Mouse (Mus musculus): ENCODE results near the gene Defb19. TPM values are rescaled to one million over a fixed set of nuclear protein-coding genes. Genes with fewer than 3 reads are reported as not detected.

Defb19 gene
- total RNA-seq (2021), result not detected
- long read RNA-seq, experiment 1, result 0 reads
- long read RNA-seq, experiment 2, result 0 reads

- intact Hi-C loops (cut with DNase I), result no loop called here
- DNase-seq, result no peak
Observed at GRCm38 (mm10) chr2:152580107-152580506, at the start of gene Defb19. TSS of gene Defb19 (minus strand) at chr2:152580312.

GRCm38 (mm10) chr2:152629904-152630303, 49.8 kb upstream of the Defb19 start:
- DNase-seq, result no peak
- intact Hi-C loops (cut with DNase I), result no loop called here

GRCm38 (mm10) chr2:152629239-152629638, 49.1 kb upstream of the Defb19 start:
- DNase-seq, result no peak
- intact Hi-C loops (cut with DNase I), result no loop called here

GRCm38 (mm10) chr2:152628066-152628465, 48.0 kb upstream of the Defb19 start:
- DNase-seq, result peak in 1 of 2 experiments; percentile 39
- intact Hi-C loops (cut with DNase I), result no loop called here

- peak; percentile 62 to 65 for DNase-seq
- intact Hi-C loops (cut with DNase I), result no loop called here
Observed at GRCm38 (mm10) chr2:152626774-152627591, 46.9 kb upstream of the Defb19 start, which contains the start of gene Rem1. TSS of gene Rem1 (plus strand) at chr2:152626951.

GRCm38 (mm10) chr2:152625256-152625655, 45.1 kb upstream of the Defb19 start:
- DNase-seq, result no peak
- intact Hi-C loops (cut with DNase I), result no loop called here

GRCm38 (mm10) chr2:152624566-152624965, 44.5 kb upstream of the Defb19 start:
- no peak for DNase-seq
- intact Hi-C loops (cut with DNase I), result no loop called here

GRCm38 (mm10) chr2:152622953-152623352, 42.8 kb upstream of the Defb19 start, which contains the start of gene Defb25:
TSS of gene Defb25 (minus strand) at chr2:152623053.
- intact Hi-C loops (cut with DNase I), result no loop called here
- no peak for DNase-seq

- DNase-seq, result no peak
- intact Hi-C loops (cut with DNase I), result no loop called here
Observed at GRCm38 (mm10) chr2:152622151-152622550, 42.0 kb upstream of the Defb19 start.

GRCm38 (mm10) chr2:152620367-152621134, 40.4 kb upstream of the Defb19 start:
- intact Hi-C loops (cut with DNase I), result no loop called here
- DNase-seq, result peak in 1 of 2 experiments; percentile 44

GRCm38 (mm10) chr2:152617374-152617773, 37.3 kb upstream of the Defb19 start:
- intact Hi-C loops (cut with DNase I), result loop anchor here (5.0 to 10.0 kb wide), 2 partner anchors 137 to 215 kb away; partner anchors contain the start of genes Bcl2l1 and Cox4i2
- DNase-seq, result no peak

- no peak for DNase-seq
- intact Hi-C loops (cut with DNase I), result loop anchor here (5.0 to 10.0 kb wide), 2 partner anchors 138 to 216 kb away; partner anchors contain the start of genes Bcl2l1 and Cox4i2
Observed at GRCm38 (mm10) chr2:152616470-152616869, 36.4 kb upstream of the Defb19 start.

- DNase-seq, result peak; percentile 42 to 72
- intact Hi-C loops (cut with DNase I), result loop anchor here (1.0 to 10.0 kb wide), 3 partner anchors 42 to 217 kb away; partner anchors contain the start of genes Bcl2l1 and Cox4i2
Observed at GRCm38 (mm10) chr2:152615563-152615962, 35.5 kb upstream of the Defb19 start.

GRCm38 (mm10) chr2:152612193-152612592, 32.1 kb upstream of the Defb19 start:
- intact Hi-C loops (cut with DNase I), result loop anchor here (10.0 kb wide), 1 partner anchor 143 kb away; the partner anchor contains the start of gene Cox4i2
- no peak for DNase-seq

GRCm38 (mm10) chr2:152608719-152609118, 28.6 kb upstream of the Defb19 start:
- intact Hi-C loops (cut with DNase I), result no loop called here
- no peak for DNase-seq

GRCm38 (mm10) chr2:152607746-152608145, 27.6 kb upstream of the Defb19 start:
- intact Hi-C loops (cut with DNase I), result no loop called here
- no peak for DNase-seq

GRCm38 (mm10) chr2:152604057-152604456, 23.9 kb upstream of the Defb19 start, which contains the start of gene Defb36:
TSS of gene Defb36 (plus strand) at chr2:152604327.
- peak; percentile 48 to 64 for DNase-seq
- intact Hi-C loops (cut with DNase I), result loop anchor here (5.0 kb wide), 1 partner anchor 52 kb away; no protein-coding TSS in a partner anchor

- DNase-seq, result no peak
- intact Hi-C loops (cut with DNase I), result loop anchor here (5.0 kb wide), 1 partner anchor 49 kb away; no protein-coding TSS in a partner anchor
Observed at GRCm38 (mm10) chr2:152601275-152601960, 21.3 kb upstream of the Defb19 start.

GRCm38 (mm10) chr2:152600076-152600475, 20.0 kb upstream of the Defb19 start:
- intact Hi-C loops (cut with DNase I), result loop anchor here (5.0 kb wide), 1 partner anchor 48 kb away; no protein-coding TSS in a partner anchor
- no peak for DNase-seq

- DNase-seq, result no peak
- intact Hi-C loops (cut with DNase I), result no loop called here
Observed at GRCm38 (mm10) chr2:152599299-152599698, 19.2 kb upstream of the Defb19 start, which contains the start of gene Defb45. TSS of gene Defb45 (minus strand) at chr2:152599399.
